Mouse (Mus musculus): Measurements from ENCODE around the gene Lrrn4cl. TPM values are rescaled to one million over a fixed set of nuclear protein-coding genes. Genes with fewer than 3 reads are reported as not detected.
"Not testable (repeated sequence)": the region's sequence is repeated elsewhere in the genome, so short reads cannot be mapped to it uniquely, and the experiment has no call there.

The Lrrn4cl gene
- polyA plus RNA-seq, 1 experiment from 2014 or later: 0.57 TPM

- DNase-seq (ENCODE audit: low spot score): no peak
- 5% methylated on average over 7 of the region's 7 CpGs for WGBS
Measured at GRCm38 (mm10) chr19:8821146-8821545, 29.4 kb upstream of the Lrrn4cl start.

GRCm38 (mm10) chr19:8822696-8823095 lies 27.9 kb upstream of the Lrrn4cl start:
- WGBS: 79% methylated on average over 8 of the region's 8 CpGs
- H3K9me3 ChIP-seq (replicated peaks): no peaks in the 10 kb centered on the region
- no peak for DNase-seq (ENCODE audit: low spot score)
- peaks cover 32% of the 10 kb centered on the region for H3K4me1 ChIP-seq
- peak overlapping the region; percentile 100 for H3K4me3 ChIP-seq
- no peak overlapping the region for H3K27ac ChIP-seq (replicated peaks)
- H3K27me3 ChIP-seq (ENCODE audit: low read depth, poor library complexity, severe bottlenecking): no peaks in the 10 kb centered on the region
- peaks cover 62% of the 10 kb centered on the region for H3K36me3 ChIP-seq

More at GRCm38 (mm10) chr19:8821146-8821545, 29.4 kb upstream of the Lrrn4cl start:
- H3K4me1 ChIP-seq: peaks cover 46% of the 10 kb centered on the region
- H3K27ac ChIP-seq (replicated peaks): peak overlapping the region; percentile 98
- no peaks in the 10 kb centered on the region for H3K27me3 ChIP-seq (ENCODE audit: low read depth, poor library complexity, severe bottlenecking)
- H3K36me3 ChIP-seq: peaks cover 58% of the 10 kb centered on the region
- H3K4me3 ChIP-seq: peak overlapping the region; percentile 100
- no peaks in the 10 kb centered on the region for H3K9me3 ChIP-seq (replicated peaks)

- 93% methylated on average over 8 of the region's 8 CpGs for WGBS
- Histone ChIP-seq H3K27me3 (ENCODE audit: low read depth, poor library complexity, severe bottlenecking) (no peaks in the 10 kb centered on the region), H3K4me1 (no peaks in the 10 kb centered on the region), H3K36me3 (peaks cover 100% of the 10 kb centered on the region), H3K4me3 (no peak within 1 kb of the TSS), H3K9me3 (replicated peaks) (no peaks in the 10 kb centered on the region), H3K27ac (replicated peaks) (no peak within 1 kb of the TSS)
- no peak for DNase-seq (ENCODE audit: low spot score)
Measured at GRCm38 (mm10) chr19:8829660-8830059, 20.9 kb upstream of the Lrrn4cl start, which contains the start of gene AC129217.1. Gene AC129217.1, plus strand, starts transcription at chr19:8829773.

GRCm38 (mm10) chr19:8830664-8831063 lies 19.9 kb upstream of the Lrrn4cl start:
- DNase-seq (ENCODE audit: low spot score): no peak
- Histone ChIP-seq H3K36me3 (peaks cover 100% of the 10 kb centered on the region), H3K27me3 (ENCODE audit: low read depth, poor library complexity, severe bottlenecking) (no peaks in the 10 kb centered on the region), H3K4me1 (no peaks in the 10 kb centered on the region), H3K9me3 (replicated peaks) (no peaks in the 10 kb centered on the region), H3K27ac (replicated peaks) (no peak overlapping the region), H3K4me3 (no peak overlapping the region)
- WGBS: 96% methylated on average over 8 of the region's 8 CpGs

- H3K27ac ChIP-seq (replicated peaks): no peak overlapping the region
- H3K4me3 ChIP-seq: no peak overlapping the region
- 90% methylated on average over 11 of the region's 11 CpGs for WGBS
- no peaks in the 10 kb centered on the region for H3K27me3 ChIP-seq (ENCODE audit: low read depth, poor library complexity, severe bottlenecking)
- H3K9me3 ChIP-seq (replicated peaks): no peaks in the 10 kb centered on the region
- no peak for DNase-seq (ENCODE audit: low spot score)
- no peaks in the 10 kb centered on the region for H3K4me1 ChIP-seq
- H3K36me3 ChIP-seq: peaks cover 100% of the 10 kb centered on the region
Measured at GRCm38 (mm10) chr19:8831262-8831661, 19.3 kb upstream of the Lrrn4cl start.

GRCm38 (mm10) chr19:8832971-8833370 lies 17.6 kb upstream of the Lrrn4cl start:
- Histone ChIP-seq H3K4me3 (no peak overlapping the region), H3K4me1 (peaks cover 11% of the 10 kb centered on the region), H3K27ac (replicated peaks) (no peak overlapping the region), H3K36me3 (peaks cover 89% of the 10 kb centered on the region), H3K27me3 (ENCODE audit: low read depth, poor library complexity, severe bottlenecking) (no peaks in the 10 kb centered on the region), H3K9me3 (replicated peaks) (no peaks in the 10 kb centered on the region)
- no peak for DNase-seq (ENCODE audit: low spot score)
- whole genome bisulfite sequencing: 92% methylated on average over 4 of the region's 4 CpGs

- not testable (repeated sequence) for H3K27me3 ChIP-seq (ENCODE audit: low read depth, poor library complexity, severe bottlenecking); H3K9me3 ChIP-seq (replicated peaks); DNase-seq (ENCODE audit: low spot score)
- Histone ChIP-seq H3K27ac (replicated peaks) (peak overlapping the region; percentile 98; the same call in 1 of the 2 replicates), H3K36me3 (peaks cover 60% of the 10 kb centered on the region), H3K4me3 (peak overlapping the region; percentile 61; the same call in 1 of the 2 replicates), H3K4me1 (peaks cover 45% of the 10 kb centered on the region)
- 98% methylated on average over 10 of the region's 10 CpGs for WGBS
Measured at GRCm38 (mm10) chr19:8836327-8836726, 14.2 kb upstream of the Lrrn4cl start.

GRCm38 (mm10) chr19:8837251-8837791 lies 13.2 kb upstream of the Lrrn4cl start, which contains the start of gene Bscl2:
Gene Bscl2, plus strand, starts transcription at chr19:8837467.
- H3K27ac ChIP-seq (replicated peaks): peak within 1 kb of the TSS; percentile 98
- DNase-seq (ENCODE audit: low spot score): peak; percentile 89
- H3K4me3 ChIP-seq: peak within 1 kb of the TSS; percentile 61
- WGBS: under 1% methylated on average over 38 of the region's 38 CpGs
- H3K27me3 ChIP-seq (ENCODE audit: low read depth, poor library complexity, severe bottlenecking): no peaks in the 10 kb centered on the region
- no peaks in the 10 kb centered on the region for H3K9me3 ChIP-seq (replicated peaks)
- H3K36me3 ChIP-seq: peaks cover 59% of the 10 kb centered on the region
- H3K4me1 ChIP-seq: peaks cover 46% of the 10 kb centered on the region

- no peaks in the 10 kb centered on the region for H3K27me3 ChIP-seq (ENCODE audit: low read depth, poor library complexity, severe bottlenecking)
- no peaks in the 10 kb centered on the region for H3K9me3 ChIP-seq (replicated peaks)
- peaks cover 46% of the 10 kb centered on the region for H3K4me1 ChIP-seq
- peak overlapping the region; percentile 61 for H3K4me3 ChIP-seq
- no peak for DNase-seq (ENCODE audit: low spot score)
- peak overlapping the region; percentile 98 for H3K27ac ChIP-seq (replicated peaks)
- peaks cover 59% of the 10 kb centered on the region for H3K36me3 ChIP-seq
- WGBS: 20% methylated on average over 15 of the region's 15 CpGs
Measured at GRCm38 (mm10) chr19:8838041-8838730, 12.4 kb upstream of the Lrrn4cl start.

GRCm38 (mm10) chr19:8839103-8839907 lies 11.3 kb upstream of the Lrrn4cl start, which contains the start of gene Gng3:
Gene Gng3, minus strand, starts transcription at chr19:8839194.
- Histone ChIP-seq H3K27ac (replicated peaks) (peak within 1 kb of the TSS; percentile 98), H3K27me3 (ENCODE audit: low read depth, poor library complexity, severe bottlenecking) (no peaks in the 10 kb centered on the region), H3K36me3 (peaks cover 48% of the 10 kb centered on the region), H3K4me1 (peaks cover 46% of the 10 kb centered on the region), H3K9me3 (replicated peaks) (no peaks in the 10 kb centered on the region), H3K4me3 (peak within 1 kb of the TSS; percentile 61)
- peak; percentile 70 for DNase-seq (ENCODE audit: low spot score)
- 40% methylated on average over 11 of the region's 11 CpGs for WGBS

GRCm38 (mm10) chr19:8839908-8840791 lies 10.4 kb upstream of the Lrrn4cl start:
- H3K4me1 ChIP-seq: peaks cover 46% of the 10 kb centered on the region
- no peaks in the 10 kb centered on the region for H3K9me3 ChIP-seq (replicated peaks)
- H3K27ac ChIP-seq (replicated peaks): peak overlapping the region; percentile 98
- H3K27me3 ChIP-seq (ENCODE audit: low read depth, poor library complexity, severe bottlenecking): no peaks in the 10 kb centered on the region
- peak overlapping the region; percentile 61 for H3K4me3 ChIP-seq
- 19% methylated on average over 29 of the region's 29 CpGs for WGBS
- peaks cover 43% of the 10 kb centered on the region for H3K36me3 ChIP-seq
- DNase-seq (ENCODE audit: low spot score): peak; percentile 67

GRCm38 (mm10) chr19:8841012-8841411 lies 9.6 kb upstream of the Lrrn4cl start:
- Histone ChIP-seq H3K4me3 (peak overlapping the region; percentile 61; the same call in 1 of the 2 replicates), H3K27ac (replicated peaks) (peak overlapping the region; percentile 98)
- 92% methylated on average over 7 of the region's 7 CpGs for WGBS

More at GRCm38 (mm10) chr19:8841012-8841411, 9.6 kb upstream of the Lrrn4cl start:
- H3K36me3 ChIP-seq: peaks cover 43% of the 10 kb centered on the region
- no peaks in the 10 kb centered on the region for H3K9me3 ChIP-seq (replicated peaks)
- no peak for DNase-seq (ENCODE audit: low spot score)
- H3K27me3 ChIP-seq (ENCODE audit: low read depth, poor library complexity, severe bottlenecking): no peaks in the 10 kb centered on the region
- H3K4me1 ChIP-seq: peaks cover 46% of the 10 kb centered on the region
